Mouse (Mus musculus): Measurements from ENCODE around the gene Kif27. TPM values are rescaled to one million over a fixed set of nuclear protein-coding genes. Genes with fewer than 3 reads are reported as not detected.
A peak's percentile ranks its signal among the peaks of the same experiment; 100 is the strongest.
"Not testable (repeated sequence)": the region's sequence is repeated elsewhere in the genome, so short reads cannot be mapped to it uniquely, and the experiment has no call there.

The Kif27 gene
- polyA plus RNA-seq, 1 experiment from 2014 or later = 0.05 TPM

DNA sequence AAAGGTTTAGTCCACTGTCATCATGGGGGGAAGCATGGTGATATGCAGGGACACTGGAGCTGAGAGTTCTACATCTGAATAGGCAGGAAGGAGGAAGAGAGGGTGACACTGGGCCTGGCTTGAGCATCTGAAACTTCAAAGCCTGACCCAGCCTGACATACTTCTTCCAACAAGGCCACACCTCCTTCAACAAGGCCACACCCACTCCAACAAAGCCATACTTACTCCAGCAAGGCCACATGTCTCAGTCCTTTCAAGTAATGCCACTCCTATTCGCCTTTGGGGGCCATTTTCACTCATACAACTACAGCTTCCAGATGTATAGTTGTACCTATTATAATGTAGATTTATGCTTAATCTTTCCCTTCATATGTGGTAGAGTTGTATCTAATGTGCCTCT lies 8.7 kb upstream of the Kif27 start:
- Histone ChIP-seq H3K9me3 (ENCODE audit: low read length) (no peaks in the 10 kb centered on the region), H3K27ac (ENCODE audit: low read depth) (no peak overlapping the region), H3K4me1 (ENCODE audit: insufficient read depth) (no peaks in the 10 kb centered on the region), H3K4me2 (ENCODE audit: low read depth, low read length) (no peak overlapping the region), H3K9ac (replicated peaks) (no peak overlapping the region), H3K27me3 (ENCODE audit: insufficient read depth, low read length) (no peaks in the 10 kb centered on the region), H3K4me3 (ENCODE audit: low read depth, low read length) (no peak overlapping the region), H3K36me3 (replicated peaks; ENCODE audit: insufficient read depth, low read length) (no peaks in the 10 kb centered on the region)
- WGBS (ENCODE audit: insufficient replicate concordance) = 57% methylated on average over 1 of the region's 1 CpGs
- ATAC-seq (no peak), DNase-seq (no peak)
- TF ChIP-seq EP300 (IDR thresholded peaks at IDR 0.05; ENCODE audit: low read depth) (no peak), CTCF (IDR thresholded peaks at IDR 0.05; ENCODE audit: low read depth) (no peak)

- DNase-seq = no peak
- Histone ChIP-seq H3K36me3 (replicated peaks; ENCODE audit: insufficient read depth, low read length) (no peaks in the 10 kb centered on the region), H3K4me2 (ENCODE audit: low read depth, low read length) (no peak overlapping the region), H3K4me1 (ENCODE audit: insufficient read depth) (no peaks in the 10 kb centered on the region), H3K9me3 (ENCODE audit: low read length) (no peaks in the 10 kb centered on the region), H3K4me3 (ENCODE audit: low read depth, low read length) (no peak overlapping the region), H3K27me3 (ENCODE audit: insufficient read depth, low read length) (no peaks in the 10 kb centered on the region), H3K9ac (replicated peaks) (no peak overlapping the region), H3K27ac (ENCODE audit: low read depth) (no peak overlapping the region)
- no peak for TF ChIP-seq EP300 (IDR thresholded peaks at IDR 0.05; ENCODE audit: low read depth)
- TF ChIP-seq CTCF (IDR thresholded peaks at IDR 0.05; ENCODE audit: low read depth) = no peak
- WGBS (ENCODE audit: insufficient replicate concordance) = 64% methylated on average over 3 of the region's 3 CpGs
- no peak for ATAC-seq
Observed at GRCm38 (mm10) chr13:58366373-58366772, 7.5 kb upstream of the Kif27 start.

GRCm38 (mm10) chr13:58365179-58365578 lies 6.3 kb upstream of the Kif27 start:
- H3K4me2 ChIP-seq (ENCODE audit: low read depth, low read length); H3K27ac ChIP-seq (ENCODE audit: low read depth); H3K4me1 ChIP-seq (ENCODE audit: insufficient read depth); H3K9ac ChIP-seq (replicated peaks); H3K9me3 ChIP-seq (ENCODE audit: low read length); ATAC-seq; H3K4me3 ChIP-seq (ENCODE audit: low read depth, low read length); H3K27me3 ChIP-seq (ENCODE audit: insufficient read depth, low read length); H3K36me3 ChIP-seq (replicated peaks; ENCODE audit: insufficient read depth, low read length); DNase-seq: not testable (repeated sequence)
- 80% methylated on average over 8 of the region's 8 CpGs for whole genome bisulfite sequencing (ENCODE audit: insufficient replicate concordance)

GRCm38 (mm10) chr13:58364353-58365175 lies 5.6 kb upstream of the Kif27 start:
- no peaks in the 10 kb centered on the region for H3K9me3 ChIP-seq (ENCODE audit: low read length)
- H3K27ac ChIP-seq (ENCODE audit: low read depth) = no peak overlapping the region
- H3K4me1 ChIP-seq (ENCODE audit: insufficient read depth) = no peaks in the 10 kb centered on the region
- no peak overlapping the region for H3K9ac ChIP-seq (replicated peaks)
- ATAC-seq (no peak), DNase-seq (no peak)
- H3K27me3 ChIP-seq (ENCODE audit: insufficient read depth, low read length) = no peaks in the 10 kb centered on the region
- TF ChIP-seq EP300 (IDR thresholded peaks at IDR 0.05; ENCODE audit: low read depth) (no peak), CTCF (IDR thresholded peaks at IDR 0.05; ENCODE audit: low read depth) (no peak)
- no peaks in the 10 kb centered on the region for H3K36me3 ChIP-seq (replicated peaks; ENCODE audit: insufficient read depth, low read length)
- H3K4me3 ChIP-seq (ENCODE audit: low read depth, low read length) = no peak overlapping the region
- whole genome bisulfite sequencing (ENCODE audit: insufficient replicate concordance) = 60% methylated on average over 8 of the region's 8 CpGs
- no peak overlapping the region for H3K4me2 ChIP-seq (ENCODE audit: low read depth, low read length)

DNA sequence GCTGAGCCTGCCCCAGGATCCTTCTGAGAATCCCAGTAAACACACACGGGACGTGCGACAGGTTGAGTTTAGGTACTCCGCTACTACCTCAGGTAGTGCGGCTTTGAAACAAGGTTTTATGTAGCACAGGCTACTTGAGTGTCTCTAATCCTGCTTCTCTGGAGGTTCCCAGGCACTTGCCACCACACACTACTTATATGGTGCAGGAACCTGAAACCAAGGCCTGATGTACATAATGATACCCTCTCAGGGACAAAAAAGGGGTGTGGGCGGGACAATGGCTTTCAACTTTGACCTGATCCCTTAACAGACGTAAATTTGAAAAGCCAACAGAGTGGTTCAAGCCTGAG lies 357 bp upstream of the Kif27 start:
- Histone ChIP-seq H3K36me3 (replicated peaks; ENCODE audit: insufficient read depth, low read length) (no peaks in the 10 kb centered on the region), H3K4me1 (ENCODE audit: insufficient read depth) (peaks cover 5% of the 10 kb centered on the region), H3K27ac (ENCODE audit: low read depth) (peak overlapping the region; percentile 7; the same call in 1 of the 2 replicates), H3K27me3 (ENCODE audit: insufficient read depth, low read length) (0 out of 2 replicates have a peak, but pooled peaks cover 6% of the 10 kb centered on the region), H3K4me3 (ENCODE audit: low read depth, low read length) (peak overlapping the region; percentile 57), H3K4me2 (ENCODE audit: low read depth, low read length) (peak overlapping the region; percentile 98), H3K9me3 (ENCODE audit: low read length) (no peaks in the 10 kb centered on the region), H3K9ac (replicated peaks) (no peak overlapping the region)
- no peak for TF ChIP-seq CTCF (IDR thresholded peaks at IDR 0.05; ENCODE audit: low read depth)
- no peak for TF ChIP-seq EP300 (IDR thresholded peaks at IDR 0.05; ENCODE audit: low read depth)
- DNase-seq (no peak), ATAC-seq (peak; percentile 61)
- WGBS (ENCODE audit: insufficient replicate concordance) = 11% methylated on average over 7 of the region's 7 CpGs

- Histone ChIP-seq H3K4me2 (ENCODE audit: low read depth, low read length) (no peak overlapping the region), H3K9me3 (ENCODE audit: low read length) (no peaks in the 10 kb centered on the region), H3K27me3 (ENCODE audit: insufficient read depth, low read length) (0 out of 2 replicates have a peak, but pooled peaks cover 6% of the 10 kb centered on the region), H3K4me1 (ENCODE audit: insufficient read depth) (no peaks in the 10 kb centered on the region), H3K27ac (ENCODE audit: low read depth) (no peak overlapping the region), H3K36me3 (replicated peaks; ENCODE audit: insufficient read depth, low read length) (no peaks in the 10 kb centered on the region), H3K9ac (replicated peaks) (no peak overlapping the region), H3K4me3 (ENCODE audit: low read depth, low read length) (no peak overlapping the region)
- DNase-seq (no peak), ATAC-seq (no peak)
- no peak for TF ChIP-seq CTCF (IDR thresholded peaks at IDR 0.05; ENCODE audit: low read depth)
- no peak for TF ChIP-seq EP300 (IDR thresholded peaks at IDR 0.05; ENCODE audit: low read depth)
Observed at GRCm38 (mm10) chr13:58352996-58353395, 5.9 kb downstream of the Kif27 start.

Data from liver, postnatal 0 days (tissue).